Mouse (Mus musculus) ES-Bruce4 (cell line): ENCODE data around the gene Snx11. TPM values are rescaled to one million over a fixed set of nuclear protein-coding genes. Genes with fewer than 3 reads are reported as not detected.

Experiments used
- H3K27ac ChIP-seq: 2 replicates; pipeline ENCODE4 v1.5.1; 2012; ENCODE audit warnings: low read length, inconsistent platforms; ENCODE audit not compliant: insufficient read depth
- H3K27me3 ChIP-seq: 2 replicates; pipeline ENCODE4 v1.6.1; 2012; ENCODE audit warnings: mild to moderate bottlenecking, low read length, inconsistent platforms; ENCODE audit not compliant: control insufficient read depth, poor library complexity, insufficient read depth, severe bottlenecking
- H3K36me3 ChIP-seq: 2 replicates; pipeline ENCODE4 v1.6.1; 2012; ENCODE audit warnings: inconsistent platforms, mild to moderate bottlenecking, low read length, moderate library complexity; ENCODE audit not compliant: control insufficient read depth, poor library complexity, insufficient read depth, severe bottlenecking
- H3K4me1 ChIP-seq: one replicate; pipeline ENCODE4 v1.8.1; 2011; ENCODE audit warnings: low read length; ENCODE audit not compliant: control insufficient read depth, insufficient read depth
- H3K4me3 ChIP-seq: 2 replicates; pipeline ENCODE4 v1.5.1; 2011; ENCODE audit warnings: low read depth, mild to moderate bottlenecking, low read length
- H3K9ac ChIP-seq: 2 replicates; pipeline ENCODE4 v1.6.1; 2012; ENCODE audit warnings: low read depth, mild to moderate bottlenecking, inconsistent platforms; ENCODE audit not compliant: poor library complexity, severe bottlenecking
- H3K9me3 ChIP-seq: replicated peaks from 2 replicates; pipeline ENCODE4 v1.6.1; 2012; ENCODE audit warnings: mild to moderate bottlenecking, low read length, inconsistent platforms; ENCODE audit not compliant: control insufficient read depth, poor library complexity, insufficient read depth, severe bottlenecking
- CTCF ChIP-seq: IDR thresholded peaks from one replicate; pipeline ENCODE4 v1.8.1; 2011; ENCODE audit warnings: low read depth, low read length
- EP300 ChIP-seq: IDR thresholded peaks from 2 replicates; pipeline ENCODE4 v1.6.1; 2011; ENCODE audit warnings: low read depth, low read length; ENCODE audit not compliant: insufficient read depth
- POLR2A ChIP-seq: IDR thresholded peaks from one replicate; pipeline ENCODE4 v1.8.1; 2011; ENCODE audit warnings: low read length; ENCODE audit not compliant: insufficient read depth
- polyA plus RNA-seq: library from polyadenylated mRNA; stranded (reverse); fragments of >200 nt; gene quantifications from 2 replicates; pipeline ENCODE4 v1.2.4, GENCODE M21; 2011; ENCODE audit warnings: low read depth; ENCODE audit not compliant: missing spikeins, insufficient read depth, insufficient read length

The Snx11 gene
- polyA plus RNA-seq, 1 experiment: 27.3 TPM

- H3K36me3 ChIP-seq: no peaks in the 10 kb centered on the region
- peaks cover 2% of the 10 kb centered on the region for H3K4me1 ChIP-seq
- H3K27ac ChIP-seq: no peak overlapping the region
- H3K9ac ChIP-seq: no peak overlapping the region
- H3K27me3 ChIP-seq: no peaks in the 10 kb centered on the region; the same call in 1 of the 2 replicates
- TF ChIP-seq CTCF (no peak), EP300 (no peak), POLR2A (no peak)
- no peaks in the 10 kb centered on the region for H3K9me3 ChIP-seq
- H3K4me3 ChIP-seq: no peak overlapping the region
Measured at GRCm38 (mm10) chr11:96746648-96747047, 30.7 kb downstream of the Snx11 start.

GRCm38 (mm10) chr11:96743891-96744290 lies 33.5 kb downstream of the Snx11 start:
- H3K36me3 ChIP-seq: no peaks in the 10 kb centered on the region
- H3K9ac ChIP-seq: no peak overlapping the region
- no peaks in the 10 kb centered on the region for H3K9me3 ChIP-seq
- H3K4me3 ChIP-seq: no peak overlapping the region
- H3K27me3 ChIP-seq: no peaks in the 10 kb centered on the region; the same call in 1 of the 2 replicates
- no peak overlapping the region for H3K27ac ChIP-seq
- TF ChIP-seq CTCF: no peak
- TF ChIP-seq EP300: no peak
- TF ChIP-seq POLR2A: no peak
- peaks cover 2% of the 10 kb centered on the region for H3K4me1 ChIP-seq

GRCm38 (mm10) chr11:96743000-96743399 lies 34.4 kb downstream of the Snx11 start:
- TF ChIP-seq CTCF (no peak), POLR2A (no peak), EP300 (no peak)
- H3K36me3 ChIP-seq: no peaks in the 10 kb centered on the region
- no peaks in the 10 kb centered on the region for H3K9me3 ChIP-seq
- peaks cover 2% of the 10 kb centered on the region for H3K4me1 ChIP-seq
- no peak overlapping the region for H3K27ac ChIP-seq
- no peaks in the 10 kb centered on the region for H3K27me3 ChIP-seq
- no peak overlapping the region for H3K4me3 ChIP-seq
- peak overlapping the region; percentile 14; the same call in 1 of the 2 replicates for H3K9ac ChIP-seq

- Histone ChIP-seq H3K4me3 (no peak overlapping the region), H3K27me3 (no peaks in the 10 kb centered on the region), H3K36me3 (no peaks in the 10 kb centered on the region), H3K9ac (no peak overlapping the region; the same call in 1 of the 2 replicates), H3K27ac (no peak overlapping the region), H3K9me3 (no peaks in the 10 kb centered on the region), H3K4me1 (peaks cover 2% of the 10 kb centered on the region)
- TF ChIP-seq POLR2A (no peak), CTCF (no peak), EP300 (no peak)
Measured at GRCm38 (mm10) chr11:96741995-96742394, 35.4 kb downstream of the Snx11 start.

GRCm38 (mm10) chr11:96740796-96741195 lies 36.6 kb downstream of the Snx11 start:
- no peak overlapping the region for H3K9ac ChIP-seq
- H3K4me3 ChIP-seq: no peak overlapping the region
- no peaks in the 10 kb centered on the region for H3K9me3 ChIP-seq
- no peak overlapping the region for H3K27ac ChIP-seq
- TF ChIP-seq POLR2A (no peak), EP300 (no peak), CTCF (no peak)
- H3K4me1 ChIP-seq: peaks cover 2% of the 10 kb centered on the region
- no peaks in the 10 kb centered on the region for H3K36me3 ChIP-seq
- H3K27me3 ChIP-seq: no peaks in the 10 kb centered on the region

GRCm38 (mm10) chr11:96737673-96738471 lies 39.5 kb downstream of the Snx11 start:
- no peak overlapping the region for H3K9ac ChIP-seq
- no peaks in the 10 kb centered on the region for H3K27me3 ChIP-seq
- no peaks in the 10 kb centered on the region for H3K4me1 ChIP-seq
- peak; percentile 7 for TF ChIP-seq CTCF
- TF ChIP-seq EP300: no peak
- TF ChIP-seq POLR2A: no peak
- H3K9me3 ChIP-seq: no peaks in the 10 kb centered on the region
- no peak overlapping the region for H3K27ac ChIP-seq
- H3K4me3 ChIP-seq: no peak overlapping the region
- H3K36me3 ChIP-seq: no peaks in the 10 kb centered on the region
